Mouse (Mus musculus): ENCODE results near the gene Rnf166. TPM values are rescaled to one million over a fixed set of nuclear protein-coding genes. Genes with fewer than 3 reads are reported as not detected.
A peak's percentile ranks its signal among the peaks of the same experiment; 100 is the strongest.

Rnf166 gene
- polyA plus RNA-seq, 1 experiment from 2014 or later, result 35.3 TPM

DNA sequence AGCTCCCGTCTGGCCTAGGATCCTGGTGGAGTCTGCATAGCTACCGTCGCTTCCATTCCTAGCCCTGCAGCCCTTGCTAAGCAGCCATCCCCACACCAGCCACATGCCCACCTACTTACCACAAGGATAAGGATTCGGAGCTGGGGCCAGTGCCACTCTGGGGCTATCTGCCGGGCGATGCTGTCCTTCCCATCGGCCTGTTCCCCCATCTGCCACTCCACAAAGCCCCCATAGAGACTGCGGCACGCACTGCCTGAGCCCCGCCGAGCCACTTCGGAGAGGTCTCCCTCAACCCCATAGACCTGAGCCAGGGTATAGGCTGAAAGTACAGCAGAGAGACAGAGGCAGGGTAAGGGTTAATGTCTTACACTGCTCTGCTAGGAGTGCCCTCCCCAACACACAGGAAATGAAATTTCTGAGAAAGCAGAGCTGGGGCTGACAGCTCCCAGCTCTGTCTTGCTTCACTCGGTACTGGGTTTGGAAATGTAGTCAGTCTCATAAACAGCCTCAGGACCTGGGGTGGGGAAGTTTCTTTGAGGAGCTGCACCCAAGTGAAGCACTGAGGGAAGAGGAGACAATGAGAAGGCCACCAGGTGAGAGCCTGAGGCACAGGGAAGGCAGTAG lies 38.0 kb downstream of the Rnf166 start:
- H3K27ac ChIP-seq (ENCODE audit: low read depth, low read length), result no peak overlapping the region; the same call in 1 of the 2 replicates
- no peaks in the 10 kb centered on the region for H3K9me3 ChIP-seq (ENCODE audit: control insufficient read depth, low read length)
- H3K4me1 ChIP-seq (ENCODE audit: control insufficient read depth, insufficient read depth, low read length), result peaks cover 22% of the 10 kb centered on the region; the same call in 1 of the 2 replicates
- H3K4me3 ChIP-seq (ENCODE audit: low read length), result no peak overlapping the region
- no peak for ATAC-seq (ENCODE audit: low FRiP score, low TSS enrichment)
- H3K9ac ChIP-seq (ENCODE audit: low read depth, low read length), result no peak overlapping the region
- no peaks in the 10 kb centered on the region for H3K27me3 ChIP-seq (ENCODE audit: control insufficient read depth, insufficient read depth, low read length)
- no peak overlapping the region for H3K4me2 ChIP-seq (replicated peaks; ENCODE audit: low read depth, low read length)
- 86% methylated on average over 13 of the region's 13 CpGs for WGBS
- H3K36me3 ChIP-seq (ENCODE audit: control insufficient read depth, insufficient read depth, low read length), result peaks cover 37% of the 10 kb centered on the region

- 88% methylated on average over 20 of the region's 20 CpGs for WGBS
- H3K36me3 ChIP-seq (ENCODE audit: control insufficient read depth, insufficient read depth, low read length), result peaks cover 37% of the 10 kb centered on the region
- no peak overlapping the region for H3K27ac ChIP-seq (ENCODE audit: low read depth, low read length)
- H3K4me2 ChIP-seq (replicated peaks; ENCODE audit: low read depth, low read length), result no peak overlapping the region
- peaks cover 25% of the 10 kb centered on the region for H3K4me1 ChIP-seq (ENCODE audit: control insufficient read depth, insufficient read depth, low read length)
- no peak for ATAC-seq (ENCODE audit: low FRiP score, low TSS enrichment)
- H3K4me3 ChIP-seq (ENCODE audit: low read length), result no peak overlapping the region
- H3K9me3 ChIP-seq (ENCODE audit: control insufficient read depth, low read length), result no peaks in the 10 kb centered on the region
- no peaks in the 10 kb centered on the region for H3K27me3 ChIP-seq (ENCODE audit: control insufficient read depth, insufficient read depth, low read length)
- H3K9ac ChIP-seq (ENCODE audit: low read depth, low read length), result no peak overlapping the region
These were observed 39.2 kb downstream of the Rnf166 start for GRCm38 (mm10) chr8:122436586-122437125.

DNA sequence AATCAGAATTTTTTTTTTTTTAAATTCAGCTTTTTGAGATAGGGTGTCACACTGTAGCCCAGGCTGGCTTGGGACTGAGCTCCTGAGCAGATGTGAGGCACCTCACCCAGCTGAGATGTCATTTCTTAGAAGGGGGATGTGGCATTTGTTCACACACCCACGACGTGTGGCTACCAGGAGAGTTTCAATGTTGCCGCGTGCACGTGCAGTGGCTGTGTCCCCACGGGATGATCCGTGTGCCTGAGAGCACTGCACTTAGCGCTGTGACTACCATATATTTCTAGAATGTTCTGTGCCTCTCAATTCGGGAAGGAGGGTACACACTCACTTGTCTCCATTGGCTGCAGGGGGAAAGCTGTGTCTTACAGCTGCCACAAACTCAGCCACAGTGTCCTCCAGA lies 39.7 kb downstream of the Rnf166 start:
- WGBS, result 93% methylated on average over 9 of the region's 9 CpGs
- Histone ChIP-seq H3K27me3 (ENCODE audit: control insufficient read depth, insufficient read depth, low read length) (no peaks in the 10 kb centered on the region), H3K36me3 (ENCODE audit: control insufficient read depth, insufficient read depth, low read length) (peaks cover 37% of the 10 kb centered on the region), H3K9me3 (ENCODE audit: control insufficient read depth, low read length) (no peaks in the 10 kb centered on the region), H3K27ac (ENCODE audit: low read depth, low read length) (no peak overlapping the region), H3K4me2 (replicated peaks; ENCODE audit: low read depth, low read length) (no peak overlapping the region), H3K9ac (ENCODE audit: low read depth, low read length) (no peak overlapping the region), H3K4me1 (ENCODE audit: control insufficient read depth, insufficient read depth, low read length) (peaks cover 27% of the 10 kb centered on the region), H3K4me3 (ENCODE audit: low read length) (no peak overlapping the region)
- no peak for ATAC-seq (ENCODE audit: low FRiP score, low TSS enrichment)

- H3K4me1 ChIP-seq (ENCODE audit: control insufficient read depth, insufficient read depth, low read length), result peaks cover 27% of the 10 kb centered on the region
- H3K27ac ChIP-seq (ENCODE audit: low read depth, low read length), result no peak overlapping the region
- H3K9ac ChIP-seq (ENCODE audit: low read depth, low read length), result no peak overlapping the region
- H3K4me3 ChIP-seq (ENCODE audit: low read length), result no peak overlapping the region
- WGBS, result 88% methylated on average over 6 of the region's 6 CpGs
- no peaks in the 10 kb centered on the region for H3K9me3 ChIP-seq (ENCODE audit: control insufficient read depth, low read length)
- no peak for ATAC-seq (ENCODE audit: low FRiP score, low TSS enrichment)
- no peak overlapping the region for H3K4me2 ChIP-seq (replicated peaks; ENCODE audit: low read depth, low read length)
- no peaks in the 10 kb centered on the region for H3K27me3 ChIP-seq (ENCODE audit: control insufficient read depth, insufficient read depth, low read length)
- H3K36me3 ChIP-seq (ENCODE audit: control insufficient read depth, insufficient read depth, low read length), result peaks cover 37% of the 10 kb centered on the region
These were observed 40.5 kb downstream of the Rnf166 start for GRCm38 (mm10) chr8:122435375-122435774.

GRCm38 (mm10) chr8:122433269-122433905 lies 42.5 kb downstream of the Rnf166 start:
- ATAC-seq (ENCODE audit: low FRiP score, low TSS enrichment), result peak; percentile 45; the same call in 1 of the 2 replicates
- H3K4me3 ChIP-seq (ENCODE audit: low read length), result peak overlapping the region; percentile 59; the same call in 1 of the 2 replicates
- peak overlapping the region; percentile 75; the same call in 1 of the 2 replicates for H3K9ac ChIP-seq (ENCODE audit: low read depth, low read length)
- H3K4me2 ChIP-seq (replicated peaks; ENCODE audit: low read depth, low read length), result peak overlapping the region; percentile 90; the same call in 1 of the 2 replicates
- peaks cover 30% of the 10 kb centered on the region for H3K36me3 ChIP-seq (ENCODE audit: control insufficient read depth, insufficient read depth, low read length)
- H3K27me3 ChIP-seq (ENCODE audit: control insufficient read depth, insufficient read depth, low read length), result no peaks in the 10 kb centered on the region
- peak overlapping the region; percentile 65; the same call in 1 of the 2 replicates for H3K27ac ChIP-seq (ENCODE audit: low read depth, low read length)
- WGBS, result 66% methylated on average over 11 of the region's 11 CpGs
- no peaks in the 10 kb centered on the region for H3K9me3 ChIP-seq (ENCODE audit: control insufficient read depth, low read length)
- H3K4me1 ChIP-seq (ENCODE audit: control insufficient read depth, insufficient read depth, low read length), result peaks cover 24% of the 10 kb centered on the region

DNA sequence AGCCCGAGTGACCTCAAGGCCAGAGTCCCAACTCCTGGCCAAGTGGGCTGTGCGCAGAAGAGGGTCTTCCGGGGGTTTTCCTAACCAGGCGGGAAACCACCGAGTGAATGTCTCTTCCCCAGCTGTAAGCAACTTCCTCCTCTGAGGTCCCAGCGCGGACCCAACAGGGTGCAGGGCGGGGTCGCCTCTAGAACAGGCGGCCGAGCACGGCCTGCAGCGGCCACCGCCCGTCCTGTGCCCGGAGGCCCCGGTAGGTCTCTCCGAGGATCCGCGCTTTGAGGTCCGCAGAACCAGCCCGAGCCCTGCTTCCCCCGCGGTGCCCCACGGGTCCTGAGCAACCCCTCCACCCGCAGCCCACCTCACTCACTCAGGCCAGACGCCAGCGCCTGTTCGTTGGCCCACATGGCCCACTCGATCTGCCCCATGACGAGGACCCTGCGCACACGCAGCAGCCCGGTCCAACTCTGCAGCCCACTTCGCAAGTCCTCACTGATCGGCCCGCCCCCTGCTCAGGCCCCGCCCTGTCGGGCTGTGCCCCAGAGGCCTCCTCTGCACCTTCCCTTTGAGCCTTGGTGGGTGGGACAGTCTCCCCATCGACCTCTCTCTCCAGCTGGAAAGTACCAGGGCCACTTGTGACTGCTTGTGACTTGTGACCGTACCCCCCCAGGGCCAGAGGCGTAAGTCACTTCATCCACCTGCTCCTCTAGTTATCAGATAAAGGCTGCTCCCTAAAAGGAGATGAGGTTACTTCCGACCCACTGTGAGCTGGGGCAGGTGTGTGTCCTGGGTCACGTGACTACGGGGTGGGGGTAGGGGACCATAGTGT lies 43.2 kb downstream of the Rnf166 start, which contains the start of gene Cyba:
Gene Cyba (minus strand): TSS at position 488 of the 826 bp plus-strand sequence.
- peak within 1 kb of the TSS; percentile 65 for H3K27ac ChIP-seq (ENCODE audit: low read depth, low read length)
- peaks cover 20% of the 10 kb centered on the region for H3K4me1 ChIP-seq (ENCODE audit: control insufficient read depth, insufficient read depth, low read length)
- H3K4me3 ChIP-seq (ENCODE audit: low read length), result peak within 1 kb of the TSS; percentile 59
- H3K36me3 ChIP-seq (ENCODE audit: control insufficient read depth, insufficient read depth, low read length), result peaks cover 30% of the 10 kb centered on the region
- no peaks in the 10 kb centered on the region for H3K9me3 ChIP-seq (ENCODE audit: control insufficient read depth, low read length)
- peak within 1 kb of the TSS; percentile 75 for H3K9ac ChIP-seq (ENCODE audit: low read depth, low read length)
- peak; percentile 84 for ATAC-seq (ENCODE audit: low FRiP score, low TSS enrichment)
- H3K4me2 ChIP-seq (replicated peaks; ENCODE audit: low read depth, low read length), result peak within 1 kb of the TSS; percentile 90
- no peaks in the 10 kb centered on the region for H3K27me3 ChIP-seq (ENCODE audit: control insufficient read depth, insufficient read depth, low read length)
- WGBS, result 4% methylated on average over 45 of the region's 45 CpGs

DNA sequence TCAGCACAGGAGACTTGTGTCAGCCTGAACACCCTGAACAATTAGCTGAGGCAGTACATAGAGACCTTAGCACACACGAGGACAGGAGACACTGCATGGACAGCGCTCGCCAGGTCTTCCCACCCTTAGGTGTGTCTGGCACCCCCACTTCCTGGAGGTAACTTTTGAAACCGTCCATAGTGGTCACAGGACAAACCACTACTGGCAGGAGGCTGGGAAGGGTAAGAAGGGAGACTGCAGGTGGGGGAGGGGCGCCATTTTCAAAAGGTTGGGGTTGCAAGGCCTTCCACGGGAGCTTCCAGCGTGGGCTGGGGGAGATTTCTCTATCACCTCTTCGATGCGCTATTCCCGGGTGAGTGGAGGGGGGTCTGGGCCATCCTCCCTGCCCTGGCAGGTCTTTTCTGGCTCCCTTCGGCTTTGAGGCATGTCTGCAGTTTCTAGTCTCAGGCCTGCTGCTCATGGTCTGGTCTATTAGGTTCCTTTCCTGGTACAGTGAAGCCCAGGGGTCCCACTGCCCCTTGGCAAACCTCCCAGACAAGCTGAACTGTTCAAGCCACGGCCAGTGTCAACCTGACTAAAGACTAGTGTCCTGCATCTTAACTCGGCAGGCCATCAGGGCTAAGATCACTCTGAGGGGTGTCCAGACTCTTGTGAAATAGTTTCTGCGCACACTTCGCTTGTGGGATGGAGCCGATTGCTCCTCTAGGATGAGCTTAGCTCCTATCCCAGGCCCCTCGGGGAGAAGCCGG lies 44.0 kb downstream of the Rnf166 start:
- Histone ChIP-seq H3K4me3 (ENCODE audit: low read length) (peak overlapping the region; percentile 59), H3K4me1 (ENCODE audit: control insufficient read depth, insufficient read depth, low read length) (peaks cover 20% of the 10 kb centered on the region), H3K9me3 (ENCODE audit: control insufficient read depth, low read length) (no peaks in the 10 kb centered on the region), H3K27ac (ENCODE audit: low read depth, low read length) (peak overlapping the region; percentile 65; the same call in 1 of the 2 replicates), H3K36me3 (ENCODE audit: control insufficient read depth, insufficient read depth, low read length) (peaks cover 25% of the 10 kb centered on the region), H3K9ac (ENCODE audit: low read depth, low read length) (peak overlapping the region; percentile 75), H3K4me2 (replicated peaks; ENCODE audit: low read depth, low read length) (peak overlapping the region; percentile 90), H3K27me3 (ENCODE audit: control insufficient read depth, insufficient read depth, low read length) (no peaks in the 10 kb centered on the region)
- 31% methylated on average over 18 of the region's 18 CpGs for WGBS
- ATAC-seq (ENCODE audit: low FRiP score, low TSS enrichment), result peak; percentile 1; the same call in 1 of the 2 replicates

- Histone ChIP-seq H3K4me2 (replicated peaks; ENCODE audit: low read depth, low read length) (no peak overlapping the region), H3K9ac (ENCODE audit: low read depth, low read length) (no peak overlapping the region), H3K36me3 (ENCODE audit: control insufficient read depth, insufficient read depth, low read length) (peaks cover 15% of the 10 kb centered on the region), H3K4me1 (ENCODE audit: control insufficient read depth, insufficient read depth, low read length) (peaks cover 18% of the 10 kb centered on the region), H3K4me3 (ENCODE audit: low read length) (no peak overlapping the region), H3K27ac (ENCODE audit: low read depth, low read length) (peak overlapping the region; percentile 8; the same call in 1 of the 2 replicates), H3K27me3 (ENCODE audit: control insufficient read depth, insufficient read depth, low read length) (no peaks in the 10 kb centered on the region), H3K9me3 (ENCODE audit: control insufficient read depth, low read length) (no peaks in the 10 kb centered on the region)
- WGBS, result 74% methylated on average over 3 of the region's 3 CpGs
- no peak for ATAC-seq (ENCODE audit: low FRiP score, low TSS enrichment)
These were observed 45.2 kb downstream of the Rnf166 start for GRCm38 (mm10) chr8:122430646-122431045.

Data from kidney, embryonic 14.5 days (tissue).